Mouse (Mus musculus): Measurements from ENCODE around the gene Tomm22. TPM values are rescaled to one million over a fixed set of nuclear protein-coding genes. Genes with fewer than 3 reads are reported as not detected.

Tomm22 gene
- polyA plus RNA-seq, 1 experiment from 2014 or later: 227 TPM

GRCm38 (mm10) chr15:79697011-79697410 is 26.4 kb downstream of the Tomm22 start:
- no peak for ATAC-seq (ENCODE audit: insufficient read depth, low FRiP score, low read depth)
- H3K4me2 ChIP-seq: no peak overlapping the region
- no peak overlapping the region for H3K27ac ChIP-seq
- no peak overlapping the region for H3K9ac ChIP-seq
- H3K9me3 ChIP-seq: no peaks in the 10 kb centered on the region
- no peak overlapping the region for H3K4me3 ChIP-seq (replicated peaks)
- H3K4me1 ChIP-seq: peaks cover 11% of the 10 kb centered on the region
- H3K36me3 ChIP-seq: peaks cover 12% of the 10 kb centered on the region; the same call in 1 of the 2 replicates
- WGBS: 79% methylated on average over 6 of the region's 6 CpGs
- no peaks in the 10 kb centered on the region for H3K27me3 ChIP-seq (replicated peaks)

DNA sequence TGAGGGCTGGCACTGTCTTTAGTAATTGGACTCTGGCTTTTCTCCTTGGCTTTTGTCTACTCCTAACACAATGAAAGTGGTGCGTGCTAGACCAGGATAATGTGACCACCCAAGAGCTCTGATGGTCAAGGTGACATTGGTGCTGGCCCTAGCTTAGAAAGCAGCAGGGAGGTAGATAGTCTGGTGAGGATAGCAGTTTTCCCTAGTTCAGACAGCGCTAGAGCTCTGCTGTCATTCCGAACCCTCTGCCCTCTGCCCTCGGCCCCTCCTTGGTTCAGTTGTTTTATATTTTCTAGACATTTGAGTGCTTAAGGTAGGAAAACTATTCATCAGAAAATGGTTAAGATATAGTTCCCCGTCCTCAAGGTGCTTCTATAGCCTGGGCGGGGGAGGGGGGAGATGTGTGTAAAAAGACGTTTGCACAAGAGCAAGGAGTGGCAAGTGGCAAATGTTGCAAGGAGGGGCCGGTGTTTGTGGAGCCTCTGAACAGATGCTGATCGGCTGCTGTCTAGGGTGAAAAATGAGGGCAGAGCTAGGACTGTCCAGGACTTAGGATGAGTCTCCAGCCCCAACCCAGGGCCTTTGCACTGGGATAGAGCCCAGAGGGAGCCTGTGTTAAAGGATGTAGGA is 27.0 kb downstream of the Tomm22 start:
- no peak overlapping the region for H3K27ac ChIP-seq
- WGBS: 69% methylated on average over 9 of the region's 9 CpGs
- H3K4me1 ChIP-seq: peaks cover 5% of the 10 kb centered on the region; the same call in 1 of the 2 replicates
- no peak overlapping the region for H3K9ac ChIP-seq
- no peaks in the 10 kb centered on the region for H3K9me3 ChIP-seq
- H3K27me3 ChIP-seq (replicated peaks): no peaks in the 10 kb centered on the region
- peaks cover 12% of the 10 kb centered on the region; the same call in 1 of the 2 replicates for H3K36me3 ChIP-seq
- H3K4me3 ChIP-seq (replicated peaks): no peak overlapping the region
- H3K4me2 ChIP-seq: no peak overlapping the region
- ATAC-seq (ENCODE audit: insufficient read depth, low FRiP score, low read depth): no peak

DNA sequence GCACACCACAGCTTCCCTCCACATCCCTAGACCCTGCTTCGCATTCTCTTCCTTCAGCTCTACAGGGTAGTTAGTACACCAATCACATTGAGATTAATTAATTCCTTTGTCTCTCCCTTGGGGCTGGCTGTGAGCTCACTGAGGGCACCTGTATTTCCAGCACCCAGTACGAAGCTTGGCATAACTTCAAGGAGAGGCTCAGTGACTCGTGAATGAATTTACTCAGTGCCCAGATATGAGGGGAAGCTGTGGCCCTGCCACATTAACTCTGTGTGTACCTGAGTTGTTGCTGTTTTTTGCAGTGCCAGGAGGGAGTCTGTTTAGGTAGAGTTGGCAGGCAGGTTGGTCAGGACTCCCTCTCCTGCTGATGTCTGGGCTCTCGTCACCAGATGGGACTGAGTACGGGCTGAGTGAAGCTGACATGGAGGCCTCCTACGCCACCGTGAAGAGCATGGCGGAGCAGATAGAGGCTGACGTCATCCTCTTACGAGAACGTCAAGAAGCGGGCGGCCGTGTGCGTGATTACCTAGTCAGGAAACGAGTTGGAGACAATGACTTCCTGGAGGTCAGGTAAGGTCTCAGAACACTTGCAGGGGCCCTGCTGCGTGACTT is 36.0 kb downstream of the Tomm22 start:
- Histone ChIP-seq H3K9ac (no peak overlapping the region), H3K4me2 (no peak overlapping the region), H3K4me1 (no peaks in the 10 kb centered on the region), H3K36me3 (peaks cover 29% of the 10 kb centered on the region), H3K27ac (no peak overlapping the region), H3K9me3 (no peaks in the 10 kb centered on the region), H3K27me3 (replicated peaks) (no peaks in the 10 kb centered on the region), H3K4me3 (replicated peaks) (no peak overlapping the region)
- 84% methylated on average over 17 of the region's 17 CpGs for WGBS
- ATAC-seq (ENCODE audit: insufficient read depth, low FRiP score, low read depth): no peak

- H3K4me1 ChIP-seq: no peaks in the 10 kb centered on the region
- no peaks in the 10 kb centered on the region for H3K27me3 ChIP-seq (replicated peaks)
- no peak overlapping the region for H3K4me3 ChIP-seq (replicated peaks)
- 95% methylated on average over 5 of the region's 5 CpGs for WGBS
- no peak overlapping the region for H3K9ac ChIP-seq
- H3K36me3 ChIP-seq: peaks cover 38% of the 10 kb centered on the region
- no peak; the same call in 1 of the 2 replicates for ATAC-seq (ENCODE audit: insufficient read depth, low FRiP score, low read depth)
- no peak overlapping the region for H3K27ac ChIP-seq
- no peaks in the 10 kb centered on the region for H3K9me3 ChIP-seq
- H3K4me2 ChIP-seq: no peak overlapping the region
Measured at GRCm38 (mm10) chr15:79708229-79708822, 37.7 kb downstream of the Tomm22 start.

GRCm38 (mm10) chr15:79715646-79716045 is 45.0 kb downstream of the Tomm22 start:
- no peak overlapping the region for H3K4me3 ChIP-seq (replicated peaks)
- H3K27me3 ChIP-seq (replicated peaks): no peaks in the 10 kb centered on the region
- peaks cover 54% of the 10 kb centered on the region for H3K36me3 ChIP-seq
- no peak overlapping the region for H3K27ac ChIP-seq
- WGBS: 94% methylated on average over 7 of the region's 7 CpGs
- H3K9me3 ChIP-seq: no peaks in the 10 kb centered on the region
- H3K9ac ChIP-seq: no peak overlapping the region
- no peak for ATAC-seq (ENCODE audit: insufficient read depth, low FRiP score, low read depth)
- H3K4me1 ChIP-seq: no peaks in the 10 kb centered on the region
- no peak overlapping the region for H3K4me2 ChIP-seq

DNA sequence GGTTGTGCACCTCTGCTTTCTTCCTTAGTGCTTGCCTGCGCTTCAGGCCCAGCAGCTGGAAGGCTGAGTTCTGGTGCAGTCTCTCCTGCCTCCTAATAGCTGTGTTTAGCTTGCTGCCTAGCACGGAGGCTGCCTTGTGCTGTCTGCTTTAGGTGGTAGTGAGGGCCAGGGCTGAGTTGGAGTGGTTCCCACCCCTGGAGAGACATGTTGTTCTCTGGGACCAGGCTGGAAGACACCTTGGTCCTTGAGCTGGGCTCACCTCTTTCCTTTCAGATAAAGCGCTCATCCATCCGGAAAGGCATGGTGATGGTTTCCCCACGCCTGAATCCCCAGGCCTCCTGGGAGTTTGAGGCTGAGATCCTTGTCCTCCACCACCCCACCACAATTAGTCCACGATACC is 46.0 kb downstream of the Tomm22 start:
- 93% methylated on average over 6 of the region's 6 CpGs for WGBS

GRCm38 (mm10) chr15:79720267-79720666 is 49.6 kb downstream of the Tomm22 start:
- WGBS: 93% methylated on average over 8 of the region's 8 CpGs
- peaks cover 44% of the 10 kb centered on the region for H3K36me3 ChIP-seq
- ATAC-seq (ENCODE audit: insufficient read depth, low FRiP score, low read depth): no peak
- no peak overlapping the region for H3K27ac ChIP-seq
- no peaks in the 10 kb centered on the region for H3K9me3 ChIP-seq
- no peak overlapping the region for H3K4me3 ChIP-seq (replicated peaks)
- H3K27me3 ChIP-seq (replicated peaks): no peaks in the 10 kb centered on the region
- H3K9ac ChIP-seq: no peak overlapping the region
- H3K4me2 ChIP-seq: no peak overlapping the region
- no peaks in the 10 kb centered on the region for H3K4me1 ChIP-seq

More for the DNA sequence above, 46.0 kb downstream of the Tomm22 start:
- H3K9me3 ChIP-seq: no peaks in the 10 kb centered on the region
- no peaks in the 10 kb centered on the region for H3K4me1 ChIP-seq
- H3K9ac ChIP-seq: no peak overlapping the region
- H3K27me3 ChIP-seq (replicated peaks): no peaks in the 10 kb centered on the region
- no peak overlapping the region for H3K27ac ChIP-seq
- H3K36me3 ChIP-seq: peaks cover 51% of the 10 kb centered on the region
- no peak overlapping the region for H3K4me2 ChIP-seq
- no peak for ATAC-seq (ENCODE audit: insufficient read depth, low FRiP score, low read depth)
- H3K4me3 ChIP-seq (replicated peaks): no peak overlapping the region

GRCm38 (mm10) chr15:79720796-79721195 is 50.1 kb downstream of the Tomm22 start:
- peaks cover 49% of the 10 kb centered on the region for H3K36me3 ChIP-seq
- H3K27ac ChIP-seq: no peak overlapping the region
- ATAC-seq (ENCODE audit: insufficient read depth, low FRiP score, low read depth): no peak
- H3K9me3 ChIP-seq: no peaks in the 10 kb centered on the region
- no peaks in the 10 kb centered on the region for H3K4me1 ChIP-seq
- no peak overlapping the region for H3K4me2 ChIP-seq
- WGBS: 79% methylated on average over 4 of the region's 4 CpGs
- no peak overlapping the region for H3K9ac ChIP-seq
- no peak overlapping the region for H3K4me3 ChIP-seq (replicated peaks)
- H3K27me3 ChIP-seq (replicated peaks): no peaks in the 10 kb centered on the region

Other genes starting within 250 kb of the Tomm22 start
- 63.7 and 66.0 TPM in 2 replicates for gene Csnk1e, start 215.3 kb upstream of the Tomm22 start, polyA plus RNA-seq (2015; fragmentation: Nextera tagmentation; extraction: Ambion mirVana)
- 0.05 TPM in 1 of 2 replicates, not detected in the other for gene Kcnj4, start 165.6 kb upstream of the Tomm22 start, polyA plus RNA-seq (2015; fragmentation: Nextera tagmentation; extraction: Ambion mirVana)
- 96.2 and 98.2 TPM in 2 replicates for gene Kdelr3, start 154.4 kb upstream of the Tomm22 start, polyA plus RNA-seq (2015; fragmentation: Nextera tagmentation; extraction: Ambion mirVana)
- 48.5 and 51.4 TPM in 2 replicates for gene Ddx17, start 124.1 kb upstream of the Tomm22 start, polyA plus RNA-seq (2015; fragmentation: Nextera tagmentation; extraction: Ambion mirVana)
- 2.8 TPM in 2 replicates for gene Dmc1, start 65.8 kb upstream of the Tomm22 start, polyA plus RNA-seq (2015; fragmentation: Nextera tagmentation; extraction: Ambion mirVana)
- gene Fam227a, start 11.9 kb upstream of the Tomm22 start, polyA plus RNA-seq (2015; fragmentation: Nextera tagmentation; extraction: Ambion mirVana): 1.3 and 1.4 TPM in 2 replicates
- gene Cby1, start 11.7 kb upstream of the Tomm22 start, polyA plus RNA-seq (2015; fragmentation: Nextera tagmentation; extraction: Ambion mirVana): 41.4 and 42.2 TPM in 2 replicates
- 21.2 and 22.0 TPM in 2 replicates for gene Josd1, start 17.1 kb downstream of the Tomm22 start, polyA plus RNA-seq (2015; fragmentation: Nextera tagmentation; extraction: Ambion mirVana)
- 28.2 and 29.3 TPM in 2 replicates for gene Gtpbp1, start 20.0 kb downstream of the Tomm22 start, polyA plus RNA-seq (2015; fragmentation: Nextera tagmentation; extraction: Ambion mirVana)
- 4.9 and 5.1 TPM in 2 replicates for gene Sun2, start 71.7 kb downstream of the Tomm22 start, polyA plus RNA-seq (2015; fragmentation: Nextera tagmentation; extraction: Ambion mirVana)
- 44.4 and 50.4 TPM in 2 replicates for gene Dnal4, start 107.0 kb downstream of the Tomm22 start, polyA plus RNA-seq (2015; fragmentation: Nextera tagmentation; extraction: Ambion mirVana)
- gene Nptxr, start 133.9 kb downstream of the Tomm22 start, polyA plus RNA-seq (2015; fragmentation: Nextera tagmentation; extraction: Ambion mirVana): 4.5 and 4.8 TPM in 2 replicates
- not detected in 2 replicates for gene Npcd, start 163.4 kb downstream of the Tomm22 start, polyA plus RNA-seq (2015; fragmentation: Nextera tagmentation; extraction: Ambion mirVana)
- 62.6 and 68.0 TPM in 2 replicates for gene Cbx6, start 163.8 kb downstream of the Tomm22 start, polyA plus RNA-seq (2015; fragmentation: Nextera tagmentation; extraction: Ambion mirVana)
- 22.4 and 26.5 TPM in 2 replicates for gene Apobec3, start 220.8 kb downstream of the Tomm22 start, polyA plus RNA-seq (2015; fragmentation: Nextera tagmentation; extraction: Ambion mirVana)